Mouse (Mus musculus): ENCODE data around the gene Dnajc12.

DNA sequence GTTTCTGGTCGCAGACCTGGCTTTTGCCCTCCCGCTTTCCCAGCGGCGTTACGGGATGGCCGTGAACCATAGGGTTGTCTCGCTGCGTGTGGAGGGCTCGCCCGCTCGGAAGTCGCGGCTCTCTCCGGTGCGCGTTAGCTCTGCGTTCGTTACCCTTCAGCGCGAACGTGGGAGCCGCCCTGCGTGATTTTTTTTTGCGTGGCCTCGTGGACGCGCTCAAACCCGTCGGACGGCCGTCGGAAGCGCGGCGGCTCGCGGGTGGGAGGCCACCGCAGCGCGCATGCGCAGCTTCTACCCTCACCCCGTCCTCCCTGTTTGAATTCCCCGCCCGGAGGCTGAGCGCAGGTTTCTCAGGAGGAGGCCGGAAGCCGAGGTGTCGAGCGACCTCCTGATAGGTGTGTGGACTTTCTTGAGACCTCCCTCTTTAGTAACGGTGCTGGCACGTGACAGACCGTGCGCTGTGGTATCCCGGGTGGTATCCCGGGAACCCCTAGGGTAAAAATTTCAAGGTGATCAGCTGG, 47.6 kb downstream of the Dnajc12 start, which contains the start of gene Ctnna3:
- TF ChIP-seq CTCF (IDR thresholded peaks at IDR 0.05; ENCODE audit: low read depth): no peak
- TF ChIP-seq EP300 (IDR thresholded peaks at IDR 0.05; ENCODE audit: low read depth): no peak
